Mouse (Mus musculus): ENCODE results near the gene Nphp3.

The Nphp3 gene

DNA sequence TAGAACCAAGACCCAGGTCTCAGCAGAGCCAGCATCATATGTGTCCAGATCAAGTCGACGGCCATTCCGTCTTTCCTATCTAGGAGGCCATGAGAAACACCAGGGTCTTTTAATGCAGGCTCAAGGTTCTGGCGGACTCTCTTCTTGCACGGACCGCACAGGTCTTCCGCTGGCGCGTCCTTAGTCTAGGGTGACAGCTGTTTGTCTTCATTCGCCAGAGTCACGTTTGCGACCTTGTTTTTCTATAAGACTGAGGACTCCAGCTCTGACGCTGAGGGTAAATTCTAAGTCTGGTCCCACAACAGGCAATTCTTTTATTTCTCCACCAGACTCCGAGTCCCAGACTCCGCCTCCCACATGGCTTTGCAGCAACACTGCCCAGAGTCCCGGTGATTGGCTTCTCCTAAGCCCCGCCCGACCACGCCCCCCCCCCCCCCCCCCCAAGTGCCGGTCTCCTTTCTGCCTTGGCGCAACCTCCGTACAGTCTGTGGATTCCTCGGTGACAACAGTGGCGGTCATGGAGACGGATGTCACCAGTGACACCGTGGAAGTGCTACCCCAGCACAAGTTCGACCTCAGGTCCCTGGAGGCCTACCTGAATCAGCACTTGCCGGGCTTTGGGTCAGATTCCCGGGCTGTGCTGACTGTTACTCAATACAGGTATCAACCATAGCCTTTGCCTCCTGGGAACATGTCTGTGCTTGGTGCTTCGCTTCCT lies 61.1 kb downstream of the Nphp3 start, which contains the start of gene Acad11:
TSS of gene Acad11 (plus strand) at position 134 of the 718 bp plus-strand sequence.
- in situ Hi-C loops (cut with MboI, MseI) = loop anchor here (5.0 kb wide), 1 partner anchor 61 kb away; the partner anchor contains the start of gene Nphp3

DNA sequence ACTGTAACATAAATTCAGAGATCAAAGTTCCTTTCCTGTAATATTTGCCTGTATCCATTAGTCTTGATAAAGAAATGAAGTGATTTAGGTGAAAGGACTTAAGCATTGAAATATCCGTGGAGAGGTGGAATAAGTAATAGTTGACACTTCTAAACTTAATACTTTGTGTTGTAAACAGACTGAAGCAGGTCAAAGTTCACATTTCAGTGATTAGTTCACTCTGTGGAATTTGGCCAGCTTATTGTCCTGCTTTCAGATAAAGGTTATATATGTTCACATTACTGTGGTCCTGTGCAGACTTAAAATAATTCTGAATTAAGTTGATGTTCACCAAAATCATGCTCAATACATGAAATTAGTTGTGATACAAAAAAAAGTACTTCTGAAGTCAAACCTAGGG lies 62.2 kb downstream of the Nphp3 start:
- in situ Hi-C loops (cut with MboI, MseI) = loop anchor here (5.0 kb wide), 1 partner anchor 62 kb away; the partner anchor contains the start of gene Nphp3

DNA sequence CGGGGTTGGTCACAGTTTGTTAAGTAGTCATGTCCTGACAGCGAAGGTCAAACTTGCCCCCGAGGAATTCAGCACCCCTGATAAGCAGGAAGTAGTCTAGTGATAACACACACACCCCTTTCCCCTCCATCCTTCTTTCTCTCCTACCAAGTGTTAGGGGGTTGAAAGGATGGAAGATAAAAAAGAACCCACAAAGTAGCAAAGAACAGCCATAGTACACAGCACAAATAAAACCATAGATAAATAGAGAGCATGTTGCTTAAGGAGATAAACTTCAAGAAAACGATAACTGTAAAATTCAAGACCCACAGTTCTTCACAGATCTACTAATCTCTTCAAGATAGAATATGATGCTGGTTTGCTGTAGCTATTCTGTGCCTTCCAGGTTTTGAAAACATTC lies 67.9 kb downstream of the Nphp3 start:
- in situ Hi-C loops (cut with MboI, MseI) = no loop called here

DNA sequence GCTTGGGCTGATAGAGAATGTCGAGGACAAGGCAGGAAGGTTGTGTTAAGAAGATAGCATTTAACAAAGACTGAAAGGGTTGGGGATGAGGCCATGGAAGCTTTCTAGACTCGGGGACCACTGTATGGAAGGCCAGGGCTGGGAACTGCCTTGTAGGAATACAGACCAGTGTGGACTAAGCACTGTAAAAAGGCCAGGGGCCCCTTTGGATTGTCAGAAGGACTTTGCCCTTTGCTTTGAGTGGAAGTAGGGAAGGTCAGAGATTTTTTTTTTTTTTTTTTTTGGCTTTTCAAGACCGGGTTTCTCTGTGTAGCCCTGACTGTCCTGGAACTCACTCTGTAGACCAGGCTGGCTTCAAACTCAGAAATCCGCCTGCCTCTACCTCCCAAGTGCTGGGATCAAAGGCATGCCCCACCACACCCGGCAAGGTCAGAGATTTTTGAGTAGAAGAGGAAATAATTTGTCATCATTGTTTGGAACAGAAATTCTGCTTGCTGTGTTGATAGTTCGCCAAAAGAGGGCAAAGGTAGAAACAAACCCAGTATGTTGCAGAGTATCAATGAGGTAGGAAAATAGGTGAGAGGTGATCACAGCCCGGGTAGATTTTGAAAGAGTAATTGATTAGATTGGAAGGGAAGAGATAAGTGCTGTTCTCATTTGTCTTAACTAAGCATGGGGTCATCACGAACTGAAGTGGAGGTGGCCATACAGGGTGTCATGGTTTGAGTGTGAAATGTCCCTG lies 68.7 kb downstream of the Nphp3 start:
- in situ Hi-C loops (cut with MboI, MseI) = no loop called here

DNA sequence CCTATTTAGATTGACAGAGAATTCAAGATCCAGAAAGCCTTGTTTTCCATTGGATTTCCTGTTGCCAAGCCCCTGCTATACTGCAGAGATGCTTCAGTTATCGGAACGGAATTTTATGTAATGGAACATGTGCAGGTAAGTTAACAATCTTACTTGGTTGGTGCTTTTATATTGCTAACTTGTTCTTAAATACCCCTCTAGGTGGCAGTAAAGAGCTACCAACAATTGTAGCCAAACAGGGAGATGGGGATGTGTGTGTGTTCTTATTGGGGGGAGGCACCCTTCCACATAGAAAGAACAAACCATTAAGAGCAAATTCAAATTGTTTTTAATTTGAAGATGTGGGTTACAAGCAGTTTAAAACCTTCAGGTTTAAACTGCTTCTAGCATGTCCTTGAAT lies 73.5 kb downstream of the Nphp3 start:
- in situ Hi-C loops (cut with MboI, MseI) = no loop called here

DNA sequence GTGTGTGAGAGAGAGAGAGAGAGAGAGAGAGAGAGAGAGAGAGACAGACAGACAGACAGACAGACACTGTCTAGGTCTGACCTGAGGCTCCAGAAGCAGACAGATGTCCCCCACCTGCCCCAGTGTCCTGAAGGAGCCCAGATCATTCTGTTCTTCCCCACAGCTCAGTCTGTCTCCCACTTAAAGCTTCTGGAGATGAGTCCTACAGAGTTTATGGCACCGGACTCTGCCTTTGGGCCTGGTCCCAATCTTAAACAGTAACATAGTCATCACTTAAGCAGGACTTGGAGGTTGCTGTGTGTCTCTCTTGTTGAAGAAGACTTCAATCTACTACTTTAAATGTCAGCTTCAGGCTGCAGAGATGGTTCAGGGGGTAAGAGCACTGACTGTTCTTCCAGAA lies 76.4 kb downstream of the Nphp3 start:
- in situ Hi-C loops (cut with MboI, MseI) = no loop called here

DNA sequence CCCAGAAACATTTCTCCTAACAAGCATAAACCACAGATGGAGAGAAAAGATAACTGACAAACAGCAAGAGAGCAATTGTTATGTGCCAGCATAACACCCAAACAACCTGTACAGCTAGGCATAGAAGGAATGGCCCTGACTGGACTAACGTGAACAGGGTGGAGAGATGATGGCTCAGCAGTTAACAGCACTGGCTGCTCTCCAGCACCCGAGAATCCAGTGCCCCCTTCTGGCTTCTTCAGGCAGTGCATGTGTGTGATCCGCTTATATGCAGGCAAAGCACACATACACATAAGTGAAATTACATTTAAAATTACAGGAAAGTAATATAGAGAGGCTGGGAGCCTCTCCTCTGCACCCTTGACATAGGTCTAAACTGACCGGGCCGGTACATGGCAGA lies 77.0 kb downstream of the Nphp3 start:
- in situ Hi-C loops (cut with MboI, MseI) = no loop called here

DNA sequence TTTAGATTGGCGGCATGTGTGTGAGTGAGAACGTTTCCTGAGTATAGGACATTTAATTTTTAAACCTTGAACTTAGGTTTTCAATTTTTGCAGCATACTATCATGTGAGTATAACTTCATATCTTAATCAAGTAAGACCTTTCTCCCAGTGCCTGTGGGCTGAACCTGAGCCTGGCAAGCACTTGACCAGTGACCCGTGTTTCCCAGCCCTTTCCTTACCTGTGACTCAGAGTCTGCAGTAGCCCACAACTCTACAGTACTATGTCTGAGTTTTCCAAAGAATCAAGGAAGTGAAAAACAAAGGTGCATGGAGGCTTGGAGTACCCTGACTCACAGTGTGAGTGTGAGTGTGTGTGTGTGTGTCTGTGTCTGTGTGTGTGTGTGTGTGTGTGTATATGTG lies 77.7 kb downstream of the Nphp3 start:
- in situ Hi-C loops (cut with MboI, MseI) = no loop called here

DNA sequence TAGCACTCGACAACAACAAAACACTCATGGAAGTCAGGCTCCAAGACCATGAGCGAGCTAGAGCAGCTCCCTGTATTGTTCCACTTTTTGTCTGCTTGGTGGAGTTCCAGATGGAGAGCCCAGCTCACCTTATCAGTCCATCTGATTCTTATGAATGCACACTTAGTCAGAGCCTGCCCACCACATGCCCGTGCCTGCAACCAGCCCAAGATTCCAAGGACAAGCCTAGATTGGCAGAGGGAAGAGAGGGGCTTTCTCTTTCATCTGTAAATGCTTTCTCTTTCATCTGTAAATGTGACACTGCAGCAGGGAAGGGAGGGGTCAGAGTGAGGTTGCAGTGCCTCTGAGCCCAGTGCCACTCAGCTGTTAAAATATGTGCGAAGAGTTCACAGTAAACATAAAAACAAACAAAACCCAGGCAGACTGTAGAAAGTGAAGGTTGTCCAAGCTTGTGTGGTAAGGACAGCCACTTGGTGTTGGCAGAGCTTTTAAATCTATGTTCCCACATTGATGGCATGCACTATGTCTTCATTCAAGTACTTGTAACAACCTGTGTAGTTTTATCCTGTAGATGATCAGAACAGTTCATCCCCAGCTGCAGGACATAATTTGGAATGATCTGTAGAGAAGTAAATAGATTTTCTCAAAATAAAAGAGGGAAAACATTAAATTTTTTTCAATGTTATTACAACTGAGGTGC lies 83.5 kb downstream of the Nphp3 start:
- in situ Hi-C loops (cut with MboI, MseI) = no loop called here

DNA sequence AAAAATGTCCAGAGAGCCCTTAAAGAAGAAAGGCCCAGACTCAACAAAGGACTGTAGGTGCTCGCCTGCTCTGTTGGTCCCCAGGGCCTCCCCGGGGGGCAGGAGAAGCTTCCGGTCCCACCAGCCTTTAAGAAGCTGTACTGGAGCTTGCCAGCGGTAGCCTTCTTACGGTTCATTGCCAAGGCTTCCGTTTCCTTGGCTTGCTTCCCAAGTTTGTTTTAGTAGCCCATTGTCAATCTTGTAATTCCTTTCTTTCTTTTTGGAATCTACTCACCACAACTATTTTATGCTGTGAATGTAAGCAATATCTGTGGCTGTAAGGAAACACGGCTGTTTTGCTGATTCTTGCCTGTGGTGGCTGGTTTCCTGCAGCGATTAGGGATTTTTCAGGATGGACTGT lies 86.2 kb downstream of the Nphp3 start:
- in situ Hi-C loops (cut with MboI, MseI) = no loop called here

DNA sequence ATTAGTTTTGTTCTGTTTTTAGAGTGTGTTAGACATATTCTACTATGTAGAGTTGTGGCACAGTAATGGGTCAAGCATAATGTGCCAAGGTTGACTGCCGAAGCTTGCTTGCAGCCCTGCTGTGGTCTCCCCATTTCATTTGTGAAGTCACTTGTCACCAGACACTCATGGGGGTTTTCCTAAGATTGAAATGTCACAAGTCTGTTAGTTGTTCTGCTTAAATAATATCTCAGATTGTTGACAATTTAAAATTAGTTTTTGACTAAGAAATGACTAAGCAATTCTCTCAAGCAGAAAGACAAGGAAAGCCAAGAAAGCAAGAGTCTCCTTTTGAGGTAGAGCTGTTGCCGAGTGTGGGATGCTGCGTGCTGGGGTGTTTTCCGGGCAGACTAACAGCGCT lies 90.6 kb downstream of the Nphp3 start:
- in situ Hi-C loops (cut with MboI, MseI) = no loop called here
